Mouse (Mus musculus) CH12F3 (cell line): ENCODE measurements around the gene Gm9903.

Source experiments
- in situ Hi-C: fragments of 300-500 bp; cut with MboI; formaldehyde crosslinking; loops from 2 replicates; pipeline ENCODE4 v1.14.3; 2020; ENCODE audit warnings: low sequenced_read_pairs

The Gm9903 gene

DNA sequence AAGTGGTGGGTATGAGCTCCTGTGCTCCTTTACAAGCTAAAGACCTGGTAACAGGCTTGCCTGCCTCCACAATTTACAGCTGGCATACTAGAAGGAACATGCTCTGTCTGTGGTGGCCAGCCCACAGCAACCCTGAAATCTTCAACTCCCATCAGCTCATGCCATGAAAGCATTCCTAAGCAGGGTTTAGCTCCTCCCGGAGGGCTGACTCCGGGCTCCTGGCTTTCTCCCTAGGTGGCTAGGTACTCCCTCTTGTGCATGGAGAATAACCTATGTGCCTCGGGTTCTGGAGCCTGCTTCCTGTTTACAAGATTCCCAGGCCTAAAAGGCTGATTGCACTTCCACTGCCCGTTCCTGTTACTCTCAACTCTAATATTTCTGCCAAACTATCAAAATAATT, 9.1 kb downstream of the Gm9903 start:
- in situ Hi-C loops = no loop called here

DNA sequence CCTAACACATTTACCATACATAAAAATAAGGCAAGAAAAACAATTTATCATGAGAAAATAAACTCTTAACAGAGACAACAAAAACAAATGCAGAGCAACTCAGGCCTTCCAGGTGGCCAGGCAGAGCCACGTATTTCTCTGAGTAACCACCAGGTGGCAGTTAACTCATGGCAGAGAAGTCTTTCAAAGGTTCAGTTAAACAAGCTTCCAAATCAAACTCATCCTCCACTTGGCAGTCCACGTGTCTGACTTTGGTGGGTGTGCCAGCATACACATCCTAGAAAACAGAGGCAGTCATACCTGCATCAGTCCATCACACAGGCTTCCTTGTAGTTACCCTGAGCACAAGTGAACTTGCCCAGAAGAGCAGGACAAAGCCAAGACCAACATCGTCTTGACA, 10.9 kb downstream of the Gm9903 start:
- in situ Hi-C loops = no loop called here

DNA sequence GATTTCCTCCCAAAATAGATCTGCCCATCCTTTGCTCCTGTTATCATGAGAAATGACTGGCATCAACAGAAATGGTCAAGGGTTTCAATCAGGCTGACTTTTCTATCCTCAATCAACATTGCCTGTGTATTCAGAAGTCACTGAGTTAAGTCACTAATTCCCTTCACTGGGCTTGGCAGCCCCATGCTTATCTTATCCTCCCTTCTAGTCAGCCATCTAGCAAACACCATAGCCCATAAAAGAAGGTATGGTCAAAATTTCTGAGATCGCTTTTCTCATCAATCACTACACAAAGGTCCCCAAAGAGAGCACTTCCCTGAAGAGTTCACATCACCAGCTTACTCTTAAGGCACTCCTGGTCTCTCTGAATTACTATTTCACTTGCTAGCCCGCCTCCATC, 21.3 kb downstream of the Gm9903 start:
- in situ Hi-C loops = no loop called here

DNA sequence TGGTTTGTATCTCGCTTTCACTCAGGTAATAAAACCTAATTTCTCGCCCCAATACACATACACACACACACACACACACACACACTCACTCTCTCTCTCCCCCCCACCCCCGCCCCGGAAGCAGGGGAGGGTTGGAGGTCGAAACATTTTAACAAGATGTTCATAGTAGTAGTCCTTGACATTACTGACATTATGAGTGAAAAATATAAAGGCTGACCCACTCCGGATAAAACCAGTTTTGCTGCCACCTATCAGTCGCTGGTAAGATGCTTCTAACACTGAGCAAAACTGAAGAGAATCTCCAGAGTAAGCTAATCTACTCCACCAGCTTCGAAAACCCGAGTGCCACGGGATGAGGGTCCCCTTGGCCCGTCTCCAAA, 21.8 kb downstream of the Gm9903 start:
- in situ Hi-C loops = no loop called here

DNA sequence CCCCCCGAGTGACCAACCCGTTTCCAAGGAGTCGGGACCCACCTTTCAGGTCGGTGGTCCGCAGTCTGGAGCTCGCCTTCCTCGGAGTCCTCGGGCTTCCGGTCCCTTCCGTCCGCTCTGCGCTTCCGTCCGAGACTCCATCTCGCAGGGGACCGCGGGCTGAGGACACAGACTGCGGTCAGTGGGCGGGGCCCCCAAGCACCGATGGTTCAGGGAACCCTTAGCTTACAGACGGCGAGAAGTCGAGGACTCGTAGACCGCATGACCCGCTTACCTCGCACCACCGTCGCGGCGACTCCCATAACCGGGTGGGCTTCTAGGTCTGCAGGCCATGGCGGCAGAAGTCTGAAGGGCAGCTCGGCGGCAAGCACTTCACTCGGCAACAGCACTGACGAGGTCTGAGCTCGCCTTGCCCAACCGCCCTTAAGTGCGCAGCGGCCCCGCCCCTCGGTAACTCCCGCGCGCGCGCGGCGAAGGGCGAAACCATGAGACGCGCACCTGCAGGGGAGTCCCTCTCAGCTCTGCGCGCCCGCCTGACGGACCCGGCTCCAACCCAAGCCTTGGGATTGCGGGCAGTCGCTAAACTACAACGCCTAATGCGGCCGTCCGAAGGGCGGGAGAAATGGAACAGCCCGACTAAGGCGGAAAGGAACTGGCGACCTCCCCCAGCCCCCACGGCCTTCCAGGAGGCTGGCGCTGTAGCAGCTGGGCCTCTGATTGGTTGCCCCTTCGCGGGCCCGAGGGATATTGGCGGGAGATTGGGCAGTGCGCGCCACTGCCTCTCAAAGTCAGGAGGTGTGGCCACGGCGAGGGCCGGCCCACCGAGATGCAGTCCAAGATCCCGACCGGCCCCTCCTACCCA, 22.4 kb downstream of the Gm9903 start, which contains the start of gene Slbp:
Gene Slbp, minus strand, starts transcription at position 654 of the 862 bp plus-strand sequence.
- in situ Hi-C loops = no loop called here

DNA sequence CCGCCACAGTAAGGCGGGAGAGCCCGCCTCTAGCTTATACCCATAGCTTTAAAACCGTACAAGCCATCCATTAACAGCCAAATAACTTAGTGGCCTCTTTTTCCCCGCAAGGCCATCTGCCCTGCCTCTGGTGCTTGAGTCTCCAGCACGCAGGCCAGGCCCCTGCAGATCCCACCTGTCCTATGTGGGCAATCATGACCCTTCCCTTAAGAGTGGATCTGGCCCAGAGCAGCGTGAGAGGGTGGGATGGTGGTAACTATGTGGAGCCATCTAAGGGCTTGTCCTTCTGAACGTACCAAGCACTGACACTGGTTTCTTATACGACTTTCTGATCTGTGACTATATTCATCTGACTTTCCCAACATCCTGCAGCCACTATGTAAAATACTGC, 23.1 kb downstream of the Gm9903 start:
- in situ Hi-C loops = no loop called here

DNA sequence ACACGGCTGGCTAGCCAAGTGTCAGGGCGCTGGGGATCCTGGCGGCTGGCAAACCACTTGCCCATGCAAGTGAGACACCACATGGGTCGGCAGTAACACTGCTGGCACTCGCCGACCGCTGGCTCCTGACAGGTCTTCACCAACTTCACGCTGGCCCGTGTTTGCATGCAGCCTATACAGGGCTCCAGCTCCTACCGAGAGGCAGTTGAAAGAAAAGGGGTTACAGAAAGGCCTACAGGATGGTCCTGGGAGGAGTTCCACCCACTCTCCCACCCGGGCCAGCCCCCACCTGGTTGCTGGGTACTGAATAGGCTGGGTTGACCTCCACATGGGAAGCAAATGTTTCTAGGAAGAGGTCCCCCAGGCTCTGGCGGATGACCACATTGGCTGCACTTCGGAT, 24.7 kb downstream of the Gm9903 start:
- in situ Hi-C loops = no loop called here

DNA sequence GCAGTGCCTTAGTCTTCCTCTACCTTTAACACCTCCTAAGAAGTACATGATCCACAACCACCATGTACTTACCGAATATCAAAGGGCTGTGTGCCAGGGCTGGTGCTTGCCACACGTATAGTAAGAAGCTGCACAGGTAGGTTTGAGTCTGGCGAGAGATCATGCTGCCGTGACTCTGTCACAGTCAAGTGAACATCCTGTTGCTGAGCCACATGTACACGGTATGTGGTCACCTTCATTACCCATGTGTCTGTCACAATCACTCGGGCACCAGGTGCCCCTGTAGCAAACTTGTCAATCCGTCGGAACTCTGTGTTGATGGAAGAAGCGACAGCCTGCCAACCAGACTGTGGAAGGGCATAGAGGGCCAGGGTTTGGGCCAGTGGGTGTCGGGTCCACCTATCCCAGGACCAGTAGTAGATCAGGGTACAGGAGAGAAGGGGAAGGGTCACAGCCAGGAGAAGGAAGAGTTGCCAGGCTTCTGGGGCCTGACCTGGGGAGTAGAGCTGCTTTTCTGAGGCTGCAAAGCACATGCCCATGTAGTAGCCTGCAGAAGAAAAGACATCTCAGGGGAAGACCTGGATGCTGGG, 25.6 kb downstream of the Gm9903 start:
- in situ Hi-C loops = no loop called here

DNA sequence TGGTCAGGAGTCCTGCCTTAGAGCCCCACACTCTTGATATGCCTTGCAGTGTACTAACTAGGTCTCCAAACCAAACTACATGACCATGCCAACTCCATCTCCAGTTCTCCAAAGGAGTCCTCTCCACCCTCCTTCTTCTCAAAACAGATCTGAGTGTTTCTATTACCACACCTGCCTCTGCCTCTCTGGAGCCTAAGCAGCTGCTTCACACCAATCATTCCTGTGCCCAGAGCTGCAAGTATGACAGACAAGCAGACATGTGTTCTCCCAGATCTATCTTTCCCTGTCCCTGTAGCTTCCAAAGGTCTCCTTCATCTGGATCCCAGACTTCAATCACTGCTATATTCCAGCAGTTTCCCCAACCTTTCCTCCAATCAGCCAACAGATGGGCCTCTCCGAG, 27.0 kb downstream of the Gm9903 start:
- in situ Hi-C loops = no loop called here

DNA sequence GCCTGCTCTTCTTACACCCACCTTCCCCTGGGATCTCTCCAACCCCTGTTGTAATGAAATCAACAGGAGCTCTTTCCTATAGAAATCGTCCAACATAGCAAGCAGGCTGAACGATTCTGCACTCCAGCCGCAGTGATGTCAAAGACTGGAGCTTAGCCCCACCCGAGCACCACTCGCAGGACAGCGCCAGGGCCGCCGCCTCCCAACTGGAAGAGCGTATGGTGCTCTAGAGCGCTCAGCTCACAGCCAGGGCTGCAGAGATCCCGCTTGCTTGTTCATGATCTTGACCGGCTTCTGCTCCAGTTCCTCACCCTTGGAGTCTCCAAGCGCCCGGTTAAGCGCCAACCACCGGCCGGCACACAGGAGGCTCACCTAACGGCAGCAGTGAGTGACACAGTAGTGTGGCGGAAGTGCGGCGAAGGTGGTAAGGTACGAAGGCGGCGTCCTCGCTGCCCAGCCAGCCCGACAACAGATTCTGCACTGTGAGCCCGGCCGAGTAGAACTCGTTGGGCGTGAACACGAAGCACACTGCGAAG, 27.6 kb downstream of the Gm9903 start:
- in situ Hi-C loops = no loop called here

DNA sequence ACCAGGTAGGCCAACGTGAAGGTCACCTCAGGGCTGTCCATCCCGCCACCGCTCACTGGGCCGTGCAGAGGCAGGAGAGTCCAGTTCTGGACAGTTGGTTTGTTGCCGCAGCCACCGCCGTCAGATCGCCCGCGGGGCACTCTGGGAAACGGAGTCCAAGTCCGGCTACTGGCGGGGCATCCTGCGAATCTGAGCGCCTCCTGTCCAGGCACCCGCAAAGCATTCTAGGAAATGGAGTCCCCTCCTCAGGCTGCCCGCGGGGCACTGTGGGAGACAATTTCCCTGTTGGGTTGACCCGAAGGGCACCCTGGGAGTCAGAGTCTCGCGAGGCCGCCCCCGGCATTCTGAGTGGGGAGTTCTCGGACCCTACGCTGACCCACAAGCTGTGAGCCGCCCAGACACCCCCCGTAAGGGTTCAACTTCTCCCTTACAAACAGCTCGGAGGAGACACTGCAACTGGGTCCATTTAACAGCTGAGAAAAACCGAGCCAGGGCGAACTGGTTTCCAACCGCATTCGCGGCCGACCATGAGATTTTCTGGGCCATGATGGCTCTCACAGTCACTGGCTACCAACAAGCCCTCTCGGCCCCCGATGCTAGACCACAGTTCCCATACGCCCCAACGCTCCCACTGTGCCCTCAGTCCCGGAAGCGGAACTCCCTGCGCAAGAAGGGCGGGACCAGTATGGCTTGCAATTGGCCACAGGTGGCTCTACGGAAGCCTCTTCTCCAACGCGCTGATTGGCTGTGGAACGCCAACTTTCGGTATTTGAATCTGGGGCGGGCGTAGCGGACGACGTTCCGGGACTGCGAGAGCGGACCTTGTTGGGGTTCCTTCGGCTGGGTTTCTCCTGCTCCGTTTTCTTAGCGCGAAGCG, 28.3 kb downstream of the Gm9903 start, which contains the start of the genes Tacc3 and Tmem129:
Gene Tacc3, plus strand, starts transcription at position 342 of the 877 bp plus-strand sequence.
Gene Tmem129, minus strand, starts transcription at position 630 of the 877 bp plus-strand sequence.
- in situ Hi-C loops = no loop called here

DNA sequence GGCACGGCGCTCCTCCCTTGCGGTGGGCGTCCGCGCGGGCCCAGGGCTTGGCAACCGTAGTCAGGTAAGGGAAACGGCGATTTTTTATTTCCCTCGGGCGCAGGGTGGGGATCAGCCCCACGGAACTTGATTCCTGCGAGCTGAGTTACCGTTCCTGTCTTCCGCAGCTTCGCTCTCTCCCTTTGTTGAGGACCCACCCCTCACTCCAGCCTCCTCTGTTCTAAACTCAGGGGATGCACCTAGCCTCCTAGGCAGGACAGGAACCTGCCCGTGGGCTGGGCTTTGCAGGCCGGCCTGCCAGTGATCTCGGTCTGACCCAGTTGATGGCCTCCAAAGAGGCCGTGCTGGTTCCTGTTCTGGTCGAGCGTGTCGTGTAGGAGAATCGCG, 28.9 kb downstream of the Gm9903 start:
- in situ Hi-C loops = no loop called here

DNA sequence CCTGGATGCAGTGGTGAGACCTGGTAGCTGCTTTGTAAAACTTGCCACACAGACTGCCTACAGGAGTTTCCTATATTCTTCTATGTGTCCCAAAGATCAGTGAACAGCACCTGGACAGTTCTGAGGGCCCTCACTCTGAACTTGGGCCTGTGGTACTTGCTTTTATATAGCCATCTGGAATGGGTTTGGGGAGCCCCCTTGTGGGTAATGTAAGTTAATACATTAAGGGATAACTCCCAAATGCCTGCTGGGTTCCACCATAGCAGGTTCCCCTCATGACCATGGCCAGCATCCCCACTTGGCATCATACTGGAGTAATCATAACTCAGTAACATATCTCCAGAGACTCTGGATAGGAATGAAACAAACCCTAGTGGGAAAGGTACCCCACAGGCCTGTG, 38.5 kb downstream of the Gm9903 start:
- in situ Hi-C loops = no loop called here

DNA sequence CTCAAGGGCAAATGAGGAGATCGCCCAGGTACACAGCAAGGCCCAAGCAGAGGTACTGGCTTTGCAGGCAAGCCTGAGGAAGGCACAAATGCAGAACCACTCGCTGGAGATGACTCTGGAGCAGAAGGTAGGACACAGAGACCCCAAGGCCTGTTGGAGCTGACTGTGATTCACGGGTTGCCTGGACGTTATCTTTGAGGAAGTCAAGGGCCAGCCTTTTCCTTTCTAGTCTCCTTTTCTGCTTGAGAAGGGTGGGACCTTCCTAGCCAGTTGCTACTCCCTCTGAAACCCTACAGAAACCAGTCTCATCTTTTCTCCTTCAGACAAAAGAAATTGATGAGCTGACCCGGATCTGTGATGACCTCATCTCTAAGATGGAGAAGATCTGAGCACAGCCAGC, 41.9 kb downstream of the Gm9903 start:
- in situ Hi-C loops = no loop called here

DNA sequence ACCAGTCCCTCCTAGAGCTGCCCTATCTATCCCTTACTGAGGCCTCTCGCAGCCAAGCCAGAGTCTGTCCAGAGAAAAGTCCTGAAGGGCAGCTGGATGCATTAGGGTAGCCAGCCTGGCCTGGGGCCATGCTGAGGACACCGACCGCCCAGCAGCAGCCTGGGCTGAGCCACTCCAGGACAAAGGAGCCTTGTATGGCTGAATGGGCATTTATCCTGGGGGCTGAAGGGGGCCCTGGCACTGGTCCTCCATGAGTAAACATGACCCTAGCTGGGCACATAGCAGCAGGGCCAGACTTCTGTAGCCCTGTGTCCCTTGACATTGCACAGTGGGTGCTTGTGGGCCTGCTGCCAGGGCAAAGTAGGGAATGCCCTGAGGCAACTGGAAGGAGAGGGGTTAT, 44.7 kb downstream of the Gm9903 start:
- in situ Hi-C loops = no loop called here

DNA sequence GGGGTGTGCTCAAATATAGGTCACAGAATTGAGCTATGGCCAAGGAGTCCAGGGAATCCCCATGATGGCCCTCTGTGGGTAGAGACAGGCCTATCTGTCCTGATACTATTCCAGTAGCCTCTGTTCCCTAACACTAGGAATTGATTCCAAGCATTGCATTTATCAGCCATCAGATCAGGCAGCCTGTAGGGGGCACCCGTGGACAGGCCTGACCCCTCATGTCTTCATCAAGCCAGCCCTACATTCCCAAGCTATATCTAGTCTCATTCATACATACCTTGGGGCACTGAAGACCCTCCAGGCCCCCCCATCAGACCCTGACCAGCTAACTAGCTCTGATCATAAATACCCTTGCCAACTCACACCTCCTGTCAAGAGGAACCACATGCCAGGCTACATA, 46.2 kb downstream of the Gm9903 start:
- in situ Hi-C loops = no loop called here

DNA sequence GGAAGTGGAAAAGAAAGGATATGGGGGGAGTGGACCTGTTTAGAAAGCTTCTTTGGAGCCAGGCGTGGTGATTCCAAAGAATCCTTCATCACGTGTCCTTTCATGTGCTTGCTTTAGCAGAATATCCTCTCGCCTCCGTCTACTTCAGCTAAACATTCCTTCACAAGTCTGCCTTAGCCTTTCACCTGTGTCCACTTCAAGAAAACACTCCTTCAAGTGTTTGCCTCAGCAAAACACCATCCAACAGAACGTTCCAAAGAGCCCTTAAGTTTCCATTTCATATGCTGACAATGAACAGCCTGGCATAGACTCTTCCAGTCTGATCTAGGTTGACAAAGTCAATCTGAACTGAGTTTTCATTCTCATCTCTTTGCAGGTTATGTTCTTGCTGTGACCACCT, 48.5 kb downstream of the Gm9903 start:
- in situ Hi-C loops = no loop called here

DNA sequence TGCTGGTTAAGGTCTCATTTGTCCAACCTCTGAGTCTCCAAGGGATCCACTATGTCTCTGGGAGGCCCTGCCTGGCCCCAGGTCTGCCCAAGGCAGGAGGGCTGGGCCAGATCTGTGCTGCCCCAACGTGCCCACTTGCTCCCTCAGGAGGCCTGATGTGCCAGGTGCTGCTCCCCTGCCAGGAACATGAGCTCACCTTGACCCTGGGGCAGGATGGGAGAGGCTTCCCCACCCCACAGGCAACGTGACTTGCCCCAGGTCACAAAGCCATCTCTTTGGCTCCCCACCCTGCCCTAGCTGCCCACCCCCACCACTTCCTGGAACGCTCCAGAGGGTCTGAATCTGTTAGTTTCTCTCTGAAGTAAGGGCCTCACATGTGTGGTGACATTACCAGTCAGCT, 51.3 kb downstream of the Gm9903 start:
- in situ Hi-C loops = no loop called here
